Mouse (Mus musculus): ENCODE measurements around the gene Smcr8. TPM values are rescaled to one million over a fixed set of nuclear protein-coding genes. Genes with fewer than 3 reads are reported as not detected.
A peak's percentile ranks its signal among the peaks of the same experiment; 100 is the strongest.

The Smcr8 gene
- total RNA-seq, 2 experiments from 2014 or later = 30.2 to 31.8 TPM

DNA sequence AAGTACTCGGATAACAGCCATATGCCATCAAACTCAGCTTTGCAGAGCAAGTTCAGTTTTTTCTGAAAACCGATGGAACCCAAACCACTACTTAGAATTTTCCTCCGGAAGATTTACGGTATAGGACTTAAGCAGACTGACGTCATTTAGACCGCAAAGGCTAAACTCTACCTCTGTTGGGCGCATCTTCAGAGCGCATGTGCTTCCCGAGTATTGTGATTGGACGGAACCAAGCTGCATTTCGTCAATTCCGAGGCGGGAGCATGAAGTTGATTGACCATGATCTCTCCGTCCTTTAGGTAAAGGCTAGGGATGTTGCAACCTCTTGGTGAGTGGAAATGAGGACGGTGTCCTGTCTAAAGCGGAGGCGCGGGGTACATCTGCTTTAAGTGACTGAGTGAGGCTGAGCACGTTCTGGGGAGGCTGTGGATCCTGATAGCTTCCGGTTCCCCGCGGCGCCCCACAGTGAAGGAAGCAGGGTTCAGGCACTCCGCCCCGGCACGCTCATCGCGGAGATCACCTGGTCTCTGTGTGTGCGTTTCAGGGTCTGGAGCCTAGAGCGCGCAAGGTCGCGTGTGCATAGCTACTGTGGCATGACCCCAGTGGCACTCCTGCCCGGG lies 53.2 kb downstream of the Smcr8 start, which contains the start of gene Dhrs7b:
TSS of gene Dhrs7b (plus strand) at position 199 of the 620 bp plus-strand sequence.
- DNase-seq (ENCODE audit: low spot score in 2 of 2) = peak; percentile 92
- intact Hi-C loops (cut with DNase I) = loop anchor here (1.0 kb wide), 1 partner anchor 48 kb away; no protein-coding TSS in a partner anchor

DNA sequence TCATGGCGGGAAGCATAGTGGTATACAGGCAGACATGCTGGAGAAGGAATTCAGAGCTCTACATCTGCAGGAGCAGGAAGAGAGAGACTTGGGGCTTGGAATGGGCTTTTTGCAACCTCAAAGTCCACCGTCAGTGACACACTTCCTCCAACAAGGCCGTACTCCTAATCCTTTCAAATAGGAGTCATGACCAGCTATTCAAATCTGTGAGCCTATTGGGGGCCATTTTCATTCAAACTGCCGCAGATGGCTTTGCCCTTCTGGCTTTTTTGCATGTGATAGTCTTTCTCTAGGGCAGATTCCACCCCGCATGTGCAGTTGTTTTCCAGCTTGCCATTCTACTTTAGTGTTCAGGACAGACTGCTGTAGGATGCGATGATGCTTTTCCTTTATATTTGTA lies 59.6 kb downstream of the Smcr8 start:
- no peak for DNase-seq (ENCODE audit: low spot score in 2 of 2)
- intact Hi-C loops (cut with DNase I) = no loop called here

Small RNA genes lying within 50 kb of the gene (microRNA-seq; reads per million reads assigned to microRNA genes)
- 1.8 reads per million for gene Mir5100

Other genes starting within 250 kb of the Smcr8 start
- 10 to 100 TPM; 54.6 to 55.8 TPM for gene Alkbh5, start 241.1 kb upstream of the Smcr8 start, total RNA-seq (2021)
- 10 to 100 TPM; 37.9 to 41.0 TPM for gene Llgl1, start 77.8 kb upstream of the Smcr8 start, total RNA-seq (2021)
- 10 to 100 TPM; 59.5 to 67.6 TPM for gene Flii, start 50.3 kb upstream of the Smcr8 start, total RNA-seq (2021)
- gene Mief2, start 49.1 kb upstream of the Smcr8 start, total RNA-seq (2021) = 10 to 100 TPM; 19.4 to 21.6 TPM
- gene Top3a, start 159 bp upstream of the Smcr8 start, total RNA-seq (2021) = 1 to 10 TPM; 4.0 to 5.2 TPM
- 1 to 10 TPM; 2.1 to 2.2 TPM for gene Shmt1, start 34.2 kb downstream of the Smcr8 start, total RNA-seq (2021)
- 10 to 100 TPM; 26.9 to 32.1 TPM for gene Dhrs7b, start 53.1 kb downstream of the Smcr8 start, total RNA-seq (2021)
- gene Tmem11, start 101.7 kb downstream of the Smcr8 start, total RNA-seq (2021) = 10 to 100 TPM; 28.3 to 28.4 TPM
- gene Natd1, start 137.2 kb downstream of the Smcr8 start, total RNA-seq (2021) = 10 to 100 TPM in 1 of 2 experiments, 1 to 10 TPM in 1; 8.0 to 10.8 TPM
- gene Map2k3, start 154.5 kb downstream of the Smcr8 start, total RNA-seq (2021) = 10 to 100 TPM; 13.2 to 13.3 TPM
- gene Kcnj12, start 245.0 kb downstream of the Smcr8 start, total RNA-seq (2021) = 10 to 100 TPM; 17.9 to 18.2 TPM